Mouse (Mus musculus): ENCODE data around the gene Slc27a4.

GRCm38 (mm10) chr2:29784290-29784689, 18.1 kb upstream of the Slc27a4 start:
- TF ChIP-seq POLR2A (IDR thresholded peaks at IDR 0.05; ENCODE audit: insufficient read length, low read depth), result no peak
- no peak for TF ChIP-seq CEBPB (IDR thresholded peaks at IDR 0.05; ENCODE audit: insufficient read depth, poor library complexity, severe bottlenecking)
- TF ChIP-seq MYOG (IDR thresholded peaks at IDR 0.05; ENCODE audit: control insufficient read depth in 1 of 3, insufficient read depth in 1 of 3, insufficient read length in 2 of 3, low read depth in 2 of 3), result no peak
- TF ChIP-seq TCF12 (IDR thresholded peaks at IDR 0.05; ENCODE audit: insufficient read depth, poor library complexity, severe bottlenecking), result no peak
- TF ChIP-seq E2F4 (IDR thresholded peaks at IDR 0.05; ENCODE audit: insufficient read depth), result no peak
- no peak for TF ChIP-seq MYOD1 (IDR thresholded peaks at IDR 0.05; ENCODE audit: control insufficient read depth in 1 of 3, insufficient read length in 2 of 3, low read depth in 2 of 3)
- no peak for TF ChIP-seq MAX (IDR thresholded peaks at IDR 0.05; ENCODE audit: low read depth)
- TF ChIP-seq USF1 (IDR thresholded peaks at IDR 0.05; ENCODE audit: low read depth), result no peak
- TF ChIP-seq TCF3 (IDR thresholded peaks at IDR 0.05; ENCODE audit: insufficient read length, low read depth), result no peak
- no peak for TF ChIP-seq REST (IDR thresholded peaks at IDR 0.05; ENCODE audit: insufficient read depth, insufficient read length)

Data from myocyte (in vitro differentiated cells).